Mouse (Mus musculus) lung, postnatal 0 days (tissue): ENCODE measurements at regions not wholly inside any gene's neighbourhood (a gene's known extent, or its start where the extent isn't known, plus 50 kb on each side); places are given as distances from the start of the nearest gene placed in this dataset.

ENCODE experiments used
- ATAC-seq: fragments of 200-750 bp; cut with Nextera tagmentation; 2 replicates; pipeline ENCODE4 v1.8.0; 2017; ENCODE audit warnings: moderate library complexity
- DNase-seq: peaks from one replicate; pipeline ENCODE4 v3.0.0-alpha.2; 2016; ENCODE audit warnings: low spot score
- H3K27ac ChIP-seq: fragments of 300-500 bp; sonication (generic); 2 replicates; pipeline ENCODE4 v1.5.1; 2014; ENCODE audit warnings: antibody characterized with exemption, mild to moderate bottlenecking, low read length, mixed read lengths
- H3K27me3 ChIP-seq: fragments of 300-500 bp; sonication (generic); replicated peaks from 2 replicates; pipeline ENCODE4 v1.6.1; 2014; ENCODE audit warnings: low read length, mixed read lengths; ENCODE audit not compliant: insufficient read depth
- H3K36me3 ChIP-seq: fragments of 300-500 bp; sonication (generic); 2 replicates; pipeline ENCODE4 v1.6.1; 2014; ENCODE audit warnings: low read length, mixed read lengths; ENCODE audit not compliant: insufficient read depth
- H3K4me1 ChIP-seq: fragments of 300-500 bp; sonication (generic); 2 replicates; pipeline ENCODE4 v1.6.1; 2014; ENCODE audit warnings: antibody characterized with exemption, low read depth, low read length, mixed read lengths; ENCODE audit not compliant: insufficient read depth
- H3K4me2 ChIP-seq: fragments of 300-500 bp; sonication (generic); replicated peaks from 2 replicates; pipeline ENCODE4 v1.6.1; 2014; ENCODE audit warnings: low read depth, mild to moderate bottlenecking, low read length, moderate library complexity, mixed read lengths
- H3K4me3 ChIP-seq: fragments of 300-500 bp; sonication (generic); 2 replicates; pipeline ENCODE4 v1.5.1; 2014; ENCODE audit warnings: low read depth, low read length
- H3K9ac ChIP-seq: fragments of 300-500 bp; sonication (generic); replicated peaks from 2 replicates; pipeline ENCODE4 v1.6.1; 2014; ENCODE audit warnings: low read depth, mild to moderate bottlenecking
- H3K9me3 ChIP-seq: fragments of 300-500 bp; sonication (generic); 2 replicates; pipeline ENCODE4 v1.6.1; 2016; ENCODE audit warnings: low read length, mixed read lengths
- CTCF ChIP-seq: IDR thresholded peaks from 2 replicates; pipeline ENCODE4 v1.5.1; 2016; ENCODE audit warnings: antibody characterized with exemption, mild to moderate bottlenecking
- EP300 ChIP-seq: IDR thresholded peaks from 2 replicates; pipeline ENCODE4 v1.6.1; 2016; ENCODE audit warnings: antibody characterized with exemption, mild to moderate bottlenecking, control low read depth
- WGBS: fragments of 180-500 bp; shearing (Covaris S2); extraction: QIAGEN DNeasy Blood & Tissue Kit; methylation state at CpG from one replicate; pipeline ENCODE4 v1.1.7; 2014; 5-methylcytosine and 5-hydroxymethylcytosine counted together

GRCm38 (mm10) chrX:145672776-145673175 lies 167.8 kb upstream of the Amot start:
- H3K4me2 ChIP-seq: no peak overlapping the region
- no peak overlapping the region for H3K27ac ChIP-seq
- DNase-seq: peak; percentile 4
- H3K9me3 ChIP-seq: no peaks in the 10 kb centered on the region
- H3K27me3 ChIP-seq: no peaks in the 10 kb centered on the region
- ATAC-seq: no peak
- peak; percentile 76 for TF ChIP-seq CTCF
- TF ChIP-seq EP300: no peak
- H3K4me3 ChIP-seq: no peak overlapping the region
- no peaks in the 10 kb centered on the region for H3K36me3 ChIP-seq
- H3K4me1 ChIP-seq: no peaks in the 10 kb centered on the region
- no peak overlapping the region for H3K9ac ChIP-seq

- ATAC-seq (no peak), DNase-seq (no peak)
- no peak overlapping the region for H3K27ac ChIP-seq
- no peaks in the 10 kb centered on the region for H3K9me3 ChIP-seq
- H3K4me2 ChIP-seq: no peak overlapping the region
- H3K36me3 ChIP-seq: no peaks in the 10 kb centered on the region
- TF ChIP-seq EP300 (no peak), CTCF (no peak)
- H3K27me3 ChIP-seq: no peaks in the 10 kb centered on the region
- no peak overlapping the region for H3K9ac ChIP-seq
- WGBS: 56% methylated on average over 2 of the region's 2 CpGs
- H3K4me1 ChIP-seq: no peaks in the 10 kb centered on the region
- H3K4me3 ChIP-seq: no peak overlapping the region
Measured at GRCm38 (mm10) chrX:145651647-145652046, 146.7 kb upstream of the Amot start.

DNA sequence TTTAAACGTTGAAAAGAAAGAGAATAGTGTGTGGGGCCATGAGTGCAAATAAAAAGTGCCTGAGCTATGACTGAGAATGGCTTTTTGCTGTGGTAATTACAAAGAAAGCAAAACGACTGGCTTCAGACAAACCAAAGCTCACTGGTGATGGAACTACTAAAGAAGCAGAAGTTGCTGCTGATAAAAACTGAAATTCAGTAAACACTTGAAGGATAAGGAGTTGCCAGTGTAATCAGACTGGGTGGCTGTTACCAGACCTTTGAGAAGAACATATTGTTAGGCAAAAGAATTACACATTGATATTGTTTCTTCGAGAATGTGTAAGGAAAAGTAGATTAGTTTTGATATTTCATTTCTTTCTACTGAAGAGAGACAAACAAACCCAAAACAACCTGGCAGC lies 114.7 kb upstream of the Amot start:
- 32% methylated on average over 3 of the region's 3 CpGs for WGBS
- Histone ChIP-seq H3K36me3 (no peaks in the 10 kb centered on the region), H3K27me3 (no peaks in the 10 kb centered on the region), H3K9ac (no peak overlapping the region), H3K9me3 (no peaks in the 10 kb centered on the region), H3K4me1 (no peaks in the 10 kb centered on the region), H3K27ac (no peak overlapping the region), H3K4me3 (no peak overlapping the region), H3K4me2 (no peak overlapping the region)
- TF ChIP-seq EP300 (no peak), CTCF (no peak)
- ATAC-seq (no peak), DNase-seq (no peak)

DNA sequence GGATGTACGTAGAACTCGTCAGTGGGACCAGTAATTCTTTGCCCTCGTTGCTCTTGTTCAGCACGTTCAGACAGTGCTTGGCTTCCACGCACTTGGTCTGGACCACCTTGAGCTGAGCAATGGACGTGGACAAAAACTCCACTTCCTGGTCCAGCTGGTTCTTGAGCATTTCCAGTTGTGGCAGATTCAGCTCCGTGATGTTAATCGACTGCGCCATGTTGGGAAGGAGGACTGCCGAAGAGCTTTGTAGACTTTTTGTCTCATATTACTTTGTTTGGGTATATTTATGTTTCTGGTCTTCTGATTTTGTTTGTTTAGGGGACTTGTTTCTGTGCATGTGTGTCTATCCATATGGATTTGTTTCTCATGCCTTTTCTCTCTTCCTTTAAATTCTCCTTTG lies 97.1 kb upstream of the Amot start:
- DNase-seq (no peak), ATAC-seq (no peak)
- Histone ChIP-seq H3K36me3 (no peaks in the 10 kb centered on the region), H3K9me3 (no peaks in the 10 kb centered on the region), H3K27me3 (no peaks in the 10 kb centered on the region), H3K27ac (no peak overlapping the region), H3K4me1 (no peaks in the 10 kb centered on the region), H3K4me2 (no peak overlapping the region), H3K4me3 (no peak overlapping the region), H3K9ac (no peak overlapping the region)
- 90% methylated on average over 10 of the region's 10 CpGs for WGBS
- TF ChIP-seq CTCF (no peak), EP300 (no peak)

GRCm38 (mm10) chrX:145590733-145591132 lies 85.8 kb upstream of the Amot start:
- Histone ChIP-seq H3K4me2 (no peak overlapping the region), H3K4me3 (no peak overlapping the region), H3K9me3 (no peaks in the 10 kb centered on the region), H3K27ac (no peak overlapping the region), H3K27me3 (no peaks in the 10 kb centered on the region), H3K9ac (no peak overlapping the region), H3K36me3 (no peaks in the 10 kb centered on the region), H3K4me1 (no peaks in the 10 kb centered on the region)
- TF ChIP-seq CTCF: no peak
- TF ChIP-seq EP300: no peak
- ATAC-seq (no peak), DNase-seq (no peak)
- 64% methylated on average over 1 of the region's 1 CpGs for WGBS

DNA sequence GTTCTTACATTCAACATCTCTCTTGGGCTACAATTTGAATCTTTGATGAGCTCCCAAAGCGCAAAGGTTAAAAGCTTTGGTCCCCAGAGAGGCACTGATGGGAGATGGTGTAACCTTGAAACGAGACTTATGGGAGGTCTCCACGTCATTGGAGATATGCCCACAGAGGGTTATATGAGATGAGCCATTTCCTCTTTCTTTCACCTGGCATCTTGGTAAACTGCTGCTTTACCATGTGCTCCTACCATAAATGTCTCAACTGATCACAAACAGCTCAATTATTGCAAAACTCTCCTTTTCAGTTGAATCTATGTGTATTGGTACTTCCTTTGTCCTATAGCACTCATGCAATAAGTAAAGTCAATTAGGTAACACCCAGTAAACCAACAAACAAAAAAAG lies 62.5 kb upstream of the Amot start:
- TF ChIP-seq EP300 (no peak), CTCF (no peak)
- Histone ChIP-seq H3K27ac (no peak overlapping the region), H3K9me3 (no peaks in the 10 kb centered on the region), H3K36me3 (no peaks in the 10 kb centered on the region), H3K4me1 (no peaks in the 10 kb centered on the region), H3K9ac (no peak overlapping the region), H3K27me3 (no peaks in the 10 kb centered on the region), H3K4me2 (no peak overlapping the region), H3K4me3 (no peak overlapping the region)
- ATAC-seq (no peak), DNase-seq (no peak)
- WGBS: 75% methylated on average over 3 of the region's 3 CpGs

- TF ChIP-seq CTCF: no peak
- TF ChIP-seq EP300: no peak
- Histone ChIP-seq H3K4me2 (no peak overlapping the region), H3K4me1 (no peaks in the 10 kb centered on the region), H3K36me3 (no peaks in the 10 kb centered on the region), H3K9ac (no peak overlapping the region), H3K9me3 (no peaks in the 10 kb centered on the region), H3K27me3 (no peaks in the 10 kb centered on the region), H3K4me3 (no peak overlapping the region), H3K27ac (no peak overlapping the region)
- DNase-seq: no peak
- ATAC-seq: no peak
- WGBS: 75% methylated on average over 2 of the region's 2 CpGs
Measured at GRCm38 (mm10) chrX:145567073-145567472, 62.1 kb upstream of the Amot start.
